Mouse (Mus musculus): Measurements from ENCODE around the gene Hist2h2ab. TPM values are rescaled to one million over a fixed set of nuclear protein-coding genes. Genes with fewer than 3 reads are reported as not detected.
A peak's percentile ranks its signal among the peaks of the same experiment; 100 is the strongest.
"Not testable (repeated sequence)": the region's sequence is repeated elsewhere in the genome, so short reads cannot be mapped to it uniquely, and the experiment has no call there.

Gene Hist2h2ab
- total and polyA plus RNA-seq, 2 experiments: 0.81 to 8.9 TPM

- no peaks in the 10 kb centered on the region for H3K27me3 ChIP-seq (ENCODE audit: control insufficient read depth, insufficient read depth, low read length)
- no peak for DNase-seq (ENCODE audit: extremely low read depth, low read depth, low spot score)
- peaks cover 12% of the 10 kb centered on the region for H3K4me1 ChIP-seq (ENCODE audit: control insufficient read depth, insufficient read depth, low read length)
- peak overlapping the region; percentile 50 for H3K27ac ChIP-seq (replicated peaks; ENCODE audit: insufficient read depth, low read depth, low read length)
- no peak overlapping the region for H3K4me3 ChIP-seq (ENCODE audit: insufficient read depth, low read depth, low read length)
- no peaks in the 10 kb centered on the region for H3K36me3 ChIP-seq (ENCODE audit: control insufficient read depth, insufficient read depth, low read length)
- H3K79me2 ChIP-seq (ENCODE audit: control insufficient read depth, insufficient read depth, low read length): no peaks in the 10 kb centered on the region
- TF ChIP-seq POLR2A (IDR thresholded peaks at IDR 0.05; ENCODE audit: extremely low read depth, insufficient read depth, low read length) (no peak), CTCF (IDR thresholded peaks at IDR 0.05; ENCODE audit: low read depth, low read length) (no peak)
- no peak overlapping the region for H3K9ac ChIP-seq (ENCODE audit: low read depth, low read length)
- 78% methylated on average over 9 of the region's 9 CpGs for WGBS
These were observed 21.1 kb downstream of the Hist2h2ab start for GRCm38 (mm10) chr3:96240799-96241197.

- DNase-seq (ENCODE audit: extremely low read depth, low read depth, low spot score): peak; percentile 89
- H3K27ac ChIP-seq (replicated peaks; ENCODE audit: insufficient read depth, low read depth, low read length): peak overlapping the region; percentile 81
- 23% methylated on average over 7 of the region's 7 CpGs for WGBS
- peaks cover 10% of the 10 kb centered on the region for H3K4me1 ChIP-seq (ENCODE audit: control insufficient read depth, insufficient read depth, low read length)
- no peaks in the 10 kb centered on the region for H3K36me3 ChIP-seq (ENCODE audit: control insufficient read depth, insufficient read depth, low read length)
- H3K4me3 ChIP-seq (ENCODE audit: insufficient read depth, low read depth, low read length): peak overlapping the region; percentile 60; the same call in 1 of the 2 replicates
- TF ChIP-seq POLR2A (IDR thresholded peaks at IDR 0.05; ENCODE audit: extremely low read depth, insufficient read depth, low read length) (no peak), CTCF (IDR thresholded peaks at IDR 0.05; ENCODE audit: low read depth, low read length) (no peak)
- H3K27me3 ChIP-seq (ENCODE audit: control insufficient read depth, insufficient read depth, low read length): no peaks in the 10 kb centered on the region
- no peaks in the 10 kb centered on the region for H3K79me2 ChIP-seq (ENCODE audit: control insufficient read depth, insufficient read depth, low read length)
- peak overlapping the region; percentile 45 for H3K9ac ChIP-seq (ENCODE audit: low read depth, low read length)
These were observed 24.4 kb downstream of the Hist2h2ab start for GRCm38 (mm10) chr3:96243921-96244572.

DNA sequence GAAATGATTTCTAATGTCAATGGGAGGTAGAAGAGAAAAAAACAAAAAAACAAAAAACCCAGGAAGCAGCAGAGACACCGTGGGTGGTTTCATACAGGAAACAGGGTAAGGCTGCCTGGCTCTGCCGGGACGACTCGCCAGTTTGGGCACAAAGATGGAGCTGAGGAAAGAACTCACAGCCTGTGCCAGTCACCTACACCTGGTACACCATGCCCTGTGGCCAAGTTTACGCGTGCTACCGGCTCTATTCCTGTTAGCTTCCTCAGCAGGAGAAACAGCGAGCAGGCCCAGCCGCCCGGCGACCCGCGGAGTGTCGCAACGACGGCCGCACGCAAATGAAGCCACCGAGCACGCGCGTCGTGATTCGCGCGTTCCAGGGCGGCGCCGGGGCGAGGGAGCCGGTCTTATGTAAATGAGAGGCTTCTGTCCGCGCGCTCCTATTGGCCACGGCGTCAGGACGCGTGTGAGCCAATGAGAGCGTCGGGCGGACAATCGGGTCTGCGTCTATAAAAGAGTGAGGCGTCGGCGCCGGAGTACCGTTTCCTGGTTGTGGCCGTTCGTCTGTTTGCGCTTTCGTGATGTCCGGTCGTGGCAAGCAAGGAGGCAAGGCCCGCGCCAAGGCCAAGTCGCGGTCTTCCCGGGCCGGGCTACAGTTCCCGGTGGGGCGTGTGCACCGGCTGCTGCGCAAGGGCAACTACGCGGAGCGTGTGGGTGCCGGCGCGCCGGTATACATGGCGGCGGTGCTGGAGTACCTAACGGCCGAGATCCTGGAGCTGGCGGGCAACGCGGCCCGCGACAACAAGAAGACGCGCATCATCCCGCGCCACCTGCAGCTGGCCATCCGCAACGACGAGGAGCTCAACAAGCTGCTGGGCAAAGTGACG lies 25.6 kb downstream of the Hist2h2ab start, which contains the start of gene Hist2h2aa1:
Gene Hist2h2aa1, plus strand, starts transcription at position 495 of the 884 bp plus-strand sequence.
- 0% methylated on average over 21 of the region's 88 CpGs for WGBS
- Histone ChIP-seq H3K27ac (replicated peaks; ENCODE audit: insufficient read depth, low read depth, low read length) (peak within 1 kb of the TSS; percentile 99), H3K4me3 (ENCODE audit: insufficient read depth, low read depth, low read length) (peak within 1 kb of the TSS; percentile 78), H3K9ac (ENCODE audit: low read depth, low read length) (peak within 1 kb of the TSS; percentile 91)
- H3K27me3 ChIP-seq (ENCODE audit: control insufficient read depth, insufficient read depth, low read length); H3K4me1 ChIP-seq (ENCODE audit: control insufficient read depth, insufficient read depth, low read length); H3K36me3 ChIP-seq (ENCODE audit: control insufficient read depth, insufficient read depth, low read length); H3K79me2 ChIP-seq (ENCODE audit: control insufficient read depth, insufficient read depth, low read length): not testable (repeated sequence)
- 0 out of 2 replicates have a peak, but pooled peaks have one; percentile 9 for TF ChIP-seq POLR2A (IDR thresholded peaks at IDR 0.05; ENCODE audit: extremely low read depth, insufficient read depth, low read length)
- peak; percentile 83 for DNase-seq (ENCODE audit: extremely low read depth, low read depth, low spot score)

GRCm38 (mm10) chr3:96246018-96246417 lies 26.4 kb downstream of the Hist2h2ab start:
- Histone ChIP-seq H3K9ac (ENCODE audit: low read depth, low read length) (peak overlapping the region; percentile 91), H3K27ac (replicated peaks; ENCODE audit: insufficient read depth, low read depth, low read length) (peak overlapping the region; percentile 82), H3K4me3 (ENCODE audit: insufficient read depth, low read depth, low read length) (peak overlapping the region; percentile 78)
- not testable (repeated sequence) for H3K36me3 ChIP-seq (ENCODE audit: control insufficient read depth, insufficient read depth, low read length); DNase-seq (ENCODE audit: extremely low read depth, low read depth, low spot score); H3K4me1 ChIP-seq (ENCODE audit: control insufficient read depth, insufficient read depth, low read length); H3K79me2 ChIP-seq (ENCODE audit: control insufficient read depth, insufficient read depth, low read length); H3K27me3 ChIP-seq (ENCODE audit: control insufficient read depth, insufficient read depth, low read length)
- WGBS: 0% methylated on average over 12 of the region's 21 CpGs

DNA sequence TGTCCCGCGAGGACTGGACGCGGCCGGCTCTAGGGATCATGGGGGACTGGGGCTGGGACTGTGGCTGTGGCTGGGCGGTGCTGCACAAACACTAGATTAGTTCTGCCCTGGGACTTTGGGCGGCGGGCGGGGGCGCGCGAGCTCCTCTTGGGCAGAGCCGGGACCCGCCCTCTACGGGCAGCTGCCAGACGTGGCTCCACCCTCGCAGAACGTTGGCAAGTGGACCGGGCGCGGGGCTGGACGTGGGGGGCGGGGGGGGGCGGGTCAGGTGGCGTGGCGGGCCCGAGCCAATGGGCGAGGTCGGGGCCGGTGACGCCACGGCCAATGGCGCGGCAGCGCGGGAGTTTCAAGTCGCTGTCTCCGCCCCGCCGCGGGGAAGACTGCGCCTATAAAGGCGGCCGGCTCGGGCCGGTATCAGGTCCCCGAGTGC lies 26.8 kb downstream of the Hist2h2ab start, which contains the start of gene Hist2h3c1:
Gene Hist2h3c1, plus strand, starts transcription at position 259 of the 430 bp plus-strand sequence.
- peak within 1 kb of the TSS; percentile 78 for H3K4me3 ChIP-seq (ENCODE audit: insufficient read depth, low read depth, low read length)
- H3K36me3 ChIP-seq (ENCODE audit: control insufficient read depth, insufficient read depth, low read length); DNase-seq (ENCODE audit: extremely low read depth, low read depth, low spot score); H3K79me2 ChIP-seq (ENCODE audit: control insufficient read depth, insufficient read depth, low read length); H3K27me3 ChIP-seq (ENCODE audit: control insufficient read depth, insufficient read depth, low read length); H3K4me1 ChIP-seq (ENCODE audit: control insufficient read depth, insufficient read depth, low read length): not testable (repeated sequence)
- peak within 1 kb of the TSS; percentile 82 for H3K27ac ChIP-seq (replicated peaks; ENCODE audit: insufficient read depth, low read depth, low read length)
- H3K9ac ChIP-seq (ENCODE audit: low read depth, low read length): peak within 1 kb of the TSS; percentile 91
- WGBS: 1% methylated on average over 14 of the region's 47 CpGs

Measured in liver, adult 2 months (tissue).